Mouse (Mus musculus) embryonic facial prominence, embryonic 10.5 days (tissue): Measurements from ENCODE around the gene Dnajc5. TPM values are rescaled to one million over a fixed set of nuclear protein-coding genes. Genes with fewer than 3 reads are reported as not detected.

Experiments
- DNase-seq: peaks from one replicate; pipeline ENCODE4 v3.0.0-alpha.2; 2017; ENCODE audit warnings: low spot score
- H3K27ac ChIP-seq: fragments of 300-500 bp; sonication (generic); replicated peaks from 2 replicates; pipeline ENCODE4 v1.5.1; 2016; ENCODE audit warnings: mild to moderate bottlenecking
- H3K27me3 ChIP-seq: fragments of 300-500 bp; sonication (generic); replicated peaks from 2 replicates; pipeline ENCODE4 v1.6.1; 2016; ENCODE audit warnings: low read depth, mild to moderate bottlenecking; ENCODE audit not compliant: poor library complexity, severe bottlenecking
- H3K36me3 ChIP-seq: fragments of 300-500 bp; sonication (generic); replicated peaks from 2 replicates; pipeline ENCODE4 v1.6.1; 2016; ENCODE audit warnings: mild to moderate bottlenecking, moderate library complexity
- H3K4me1 ChIP-seq: fragments of 300-500 bp; sonication (generic); 2 replicates; pipeline ENCODE4 v1.6.1; 2016
- H3K4me3 ChIP-seq: fragments of 300-500 bp; sonication (generic); 2 replicates; pipeline ENCODE4 v1.5.1; 2016; ENCODE audit warnings: mild to moderate bottlenecking, moderate library complexity
- H3K9me3 ChIP-seq: fragments of 300-500 bp; sonication (generic); 2 replicates; pipeline ENCODE4 v1.6.1; 2016; ENCODE audit warnings: mild to moderate bottlenecking
- WGBS: fragments of 180-500 bp; shearing (Covaris S2); methylation state at CpG from one replicate; pipeline ENCODE4 v1.1.7; 2016; 5-methylcytosine and 5-hydroxymethylcytosine counted together
- polyA plus RNA-seq: library from polyadenylated mRNA; unstranded; fragments of >200 nt; fragmentation: Nextera tagmentation; extraction: Ambion mirVana; gene quantifications from 2 replicates; pipeline ENCODE4 v1.2.1, GENCODE M21; 2016

Dnajc5 gene
- polyA plus RNA-seq, result 93.3 and 93.4 TPM in 2 replicates

GRCm38 (mm10) chr2:181520118-181520935 is at the start of gene Dnajc5:
Dnajc5 (plus strand) TSS chr2:181520485.
- Histone ChIP-seq H3K27ac (peak within 1 kb of the TSS; percentile 97), H3K27me3 (no peaks in the 10 kb centered on the region), H3K36me3 (peaks cover 47% of the 10 kb centered on the region), H3K9me3 (no peaks in the 10 kb centered on the region), H3K4me3 (peak within 1 kb of the TSS; percentile 97), H3K4me1 (peaks cover 22% of the 10 kb centered on the region)
- under 1% methylated on average over 74 of the region's 74 CpGs for WGBS
- DNase-seq, result peak; percentile 98

DNA sequence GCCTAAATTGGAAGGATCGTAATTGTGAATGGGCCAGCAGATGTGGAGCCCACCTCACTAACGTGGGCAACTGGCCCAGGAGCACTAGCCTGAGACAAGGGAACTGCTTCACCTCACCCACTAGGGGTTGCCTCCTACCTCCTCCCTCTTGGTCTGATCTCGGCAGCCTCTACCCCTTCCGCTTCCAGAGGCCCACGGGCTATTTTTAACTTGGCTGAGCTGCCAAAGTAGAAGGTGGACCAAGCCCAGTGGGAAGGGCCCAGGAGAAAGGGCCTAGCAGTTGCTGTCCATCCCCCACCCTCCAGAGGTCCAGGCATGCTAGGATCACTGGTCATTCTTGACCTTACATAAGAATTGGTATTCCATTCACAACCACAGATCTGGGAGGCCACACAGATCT is 49.0 kb upstream of the Dnajc5 start:
- no peak for DNase-seq
- Histone ChIP-seq H3K27ac (no peak overlapping the region; the same call in 1 of the 2 replicates), H3K36me3 (no peaks in the 10 kb centered on the region), H3K4me3 (no peak overlapping the region), H3K27me3 (no peaks in the 10 kb centered on the region), H3K9me3 (no peaks in the 10 kb centered on the region), H3K4me1 (0 out of 2 replicates have a peak, but pooled peaks cover 4% of the 10 kb centered on the region)
- WGBS, result 58% methylated on average over 5 of the region's 5 CpGs

- Histone ChIP-seq H3K27me3 (no peaks in the 10 kb centered on the region), H3K27ac (no peak overlapping the region), H3K4me3 (no peak overlapping the region), H3K9me3 (no peaks in the 10 kb centered on the region), H3K4me1 (0 out of 2 replicates have a peak, but pooled peaks cover 4% of the 10 kb centered on the region), H3K36me3 (no peaks in the 10 kb centered on the region)
- 49% methylated on average over 1 of the region's 1 CpGs for WGBS
- DNase-seq, result no peak
Measured at GRCm38 (mm10) chr2:181472256-181472827, 47.9 kb upstream of the Dnajc5 start.

DNA sequence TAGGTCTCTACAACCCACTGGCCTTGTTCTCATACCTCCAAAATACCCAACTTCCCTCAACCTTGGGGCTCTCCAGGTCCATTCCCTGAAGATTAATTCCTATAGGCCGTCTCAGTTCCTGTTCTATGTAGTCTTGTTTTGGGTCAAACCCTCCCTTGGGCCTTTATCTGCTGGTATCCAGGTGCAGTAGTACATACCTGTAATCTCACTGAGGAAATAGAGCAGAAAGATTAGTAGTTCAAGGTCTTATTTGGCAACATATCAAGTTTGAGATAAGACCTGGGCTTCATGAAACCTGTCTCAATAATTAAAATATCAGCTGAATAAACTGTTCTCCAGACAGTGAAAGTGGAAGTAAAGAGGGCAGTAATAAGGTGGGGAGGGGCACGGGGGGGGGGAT is 37.2 kb upstream of the Dnajc5 start:
- Histone ChIP-seq H3K4me1 (peaks cover 30% of the 10 kb centered on the region), H3K9me3 (no peaks in the 10 kb centered on the region), H3K27me3 (no peaks in the 10 kb centered on the region), H3K27ac (no peak overlapping the region; the same call in 1 of the 2 replicates), H3K36me3 (no peaks in the 10 kb centered on the region), H3K4me3 (no peak overlapping the region)
- DNase-seq, result no peak
- 54% methylated on average over 2 of the region's 2 CpGs for WGBS

DNA sequence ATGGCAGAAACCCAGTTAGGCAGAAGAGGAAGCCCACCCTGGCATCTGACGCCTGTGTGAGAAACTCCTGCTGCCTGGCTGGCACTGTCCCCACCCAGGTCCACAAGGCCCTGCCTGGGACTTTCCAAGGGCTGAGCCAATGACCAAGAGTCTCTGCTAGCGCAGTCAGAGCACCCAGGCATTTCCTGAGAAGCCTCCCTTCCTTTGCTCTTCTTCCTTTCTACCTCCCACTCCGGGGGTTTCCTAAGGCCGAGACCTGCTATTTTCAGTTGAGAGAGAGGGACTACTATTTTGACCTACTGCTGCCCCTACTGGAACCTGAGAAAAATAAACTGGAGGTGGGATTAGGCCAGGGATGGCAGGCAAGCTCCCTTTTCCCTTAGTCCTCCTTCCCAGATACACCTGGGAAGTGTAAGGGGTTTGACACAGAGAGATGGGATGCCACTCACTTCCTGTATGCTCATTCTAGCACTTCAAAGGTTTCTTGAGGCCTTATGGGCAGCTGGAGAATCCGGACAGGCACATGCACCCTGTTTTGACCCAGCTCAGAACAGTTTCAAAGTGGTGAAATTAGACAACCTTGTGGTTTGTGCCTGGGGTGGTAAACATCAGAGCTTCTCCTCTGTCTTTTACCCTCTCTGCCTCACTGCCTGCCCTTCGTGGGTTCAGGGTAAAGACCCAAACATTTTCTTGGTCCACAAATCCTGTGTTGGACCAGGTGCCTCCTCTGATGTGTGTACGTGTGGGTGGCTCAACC is 36.5 kb upstream of the Dnajc5 start:
- Histone ChIP-seq H3K9me3 (no peaks in the 10 kb centered on the region), H3K27ac (no peak overlapping the region; the same call in 1 of the 2 replicates), H3K4me1 (peaks cover 35% of the 10 kb centered on the region), H3K27me3 (no peaks in the 10 kb centered on the region), H3K36me3 (no peaks in the 10 kb centered on the region), H3K4me3 (0 out of 2 replicates have a peak overlapping the region, but pooled peaks have one; percentile 0)
- 31% methylated on average over 7 of the region's 7 CpGs for WGBS
- DNase-seq, result no peak

- WGBS, result 82% methylated on average over 6 of the region's 6 CpGs
- no peak for DNase-seq
- no peak overlapping the region for H3K4me3 ChIP-seq
- peaks cover 37% of the 10 kb centered on the region for H3K4me1 ChIP-seq
- H3K27ac ChIP-seq, result no peak overlapping the region; the same call in 1 of the 2 replicates
- no peaks in the 10 kb centered on the region for H3K36me3 ChIP-seq
- no peaks in the 10 kb centered on the region for H3K27me3 ChIP-seq
- no peaks in the 10 kb centered on the region for H3K9me3 ChIP-seq
Measured at GRCm38 (mm10) chr2:181484456-181485233, 35.6 kb upstream of the Dnajc5 start.

DNA sequence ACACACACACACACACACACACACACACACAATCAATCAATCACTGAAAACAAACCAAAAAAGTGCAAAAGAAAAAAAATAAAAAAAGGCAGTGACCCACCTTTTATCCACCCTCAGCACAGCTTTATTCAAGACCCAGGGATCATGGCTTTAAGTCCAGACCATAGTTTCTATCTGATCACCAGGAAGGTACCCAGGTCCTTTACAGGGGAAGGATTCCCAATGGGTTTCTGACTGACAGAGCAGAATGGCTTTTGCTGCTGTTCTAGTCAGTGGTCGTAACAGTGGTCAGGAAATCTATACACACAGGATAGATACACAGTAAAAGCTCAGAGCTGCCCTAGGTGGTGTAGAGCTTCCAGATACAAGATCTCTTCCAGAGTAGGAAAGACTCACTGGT is 34.5 kb upstream of the Dnajc5 start:
- no peak for DNase-seq
- peak overlapping the region; percentile 35; the same call in 1 of the 2 replicates for H3K27ac ChIP-seq
- 29% methylated on average over 1 of the region's 1 CpGs for WGBS
- H3K4me3 ChIP-seq, result no peak overlapping the region
- no peaks in the 10 kb centered on the region for H3K27me3 ChIP-seq
- H3K36me3 ChIP-seq, result no peaks in the 10 kb centered on the region
- H3K9me3 ChIP-seq, result no peaks in the 10 kb centered on the region
- peaks cover 37% of the 10 kb centered on the region for H3K4me1 ChIP-seq

DNA sequence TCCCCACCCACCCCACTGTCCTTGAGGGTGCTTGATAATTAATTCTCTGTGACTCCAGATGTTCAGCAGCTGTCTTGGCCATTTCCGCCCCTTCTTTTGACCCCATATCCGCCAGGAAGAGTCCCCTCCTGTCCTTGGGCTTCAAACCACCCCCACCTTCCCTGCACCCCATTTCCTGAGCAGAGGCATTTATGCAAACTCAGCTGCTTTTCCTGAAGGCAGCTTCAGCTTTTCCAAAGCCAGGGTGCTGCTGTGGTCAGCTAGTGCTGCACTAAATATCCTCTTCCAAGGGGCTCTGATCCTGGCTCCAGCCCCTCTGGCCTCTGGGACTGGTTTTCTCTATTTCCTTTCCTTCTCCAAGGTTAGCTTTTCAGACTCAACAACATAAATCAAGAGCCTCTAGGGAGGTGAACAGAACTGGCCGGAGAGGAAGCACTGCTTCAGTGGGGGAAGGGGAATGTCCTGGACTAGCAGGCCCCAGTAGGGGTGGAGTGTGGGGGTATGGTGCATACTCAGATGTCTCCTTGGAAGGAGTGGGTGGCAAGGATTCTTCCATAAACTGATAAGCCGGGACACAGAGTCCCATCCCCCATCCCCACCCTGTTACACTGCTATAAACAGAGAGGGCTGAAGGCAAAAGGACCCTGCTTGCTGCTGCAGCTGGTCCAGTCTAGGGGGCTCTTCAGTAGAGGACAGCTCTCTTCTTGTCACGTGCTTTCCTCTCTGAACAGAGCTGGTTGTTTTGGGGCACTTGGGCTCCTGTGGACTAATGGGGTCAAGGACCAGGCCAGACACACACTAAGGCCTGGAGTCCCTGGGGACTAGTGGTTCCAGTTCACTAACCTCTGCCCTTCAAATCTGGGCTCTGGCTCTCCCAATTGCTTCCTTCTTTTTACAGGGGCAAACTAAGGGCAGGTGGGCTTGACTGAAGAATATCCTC is 32.7 kb upstream of the Dnajc5 start:
- H3K9me3 ChIP-seq, result no peaks in the 10 kb centered on the region
- H3K36me3 ChIP-seq, result no peaks in the 10 kb centered on the region
- WGBS, result 20% methylated on average over 5 of the region's 5 CpGs
- no peaks in the 10 kb centered on the region for H3K27me3 ChIP-seq
- peak overlapping the region; percentile 16; the same call in 1 of the 2 replicates for H3K4me3 ChIP-seq
- DNase-seq, result peak; percentile 51
- H3K4me1 ChIP-seq, result peaks cover 37% of the 10 kb centered on the region
- peak overlapping the region; percentile 77 for H3K27ac ChIP-seq

DNA sequence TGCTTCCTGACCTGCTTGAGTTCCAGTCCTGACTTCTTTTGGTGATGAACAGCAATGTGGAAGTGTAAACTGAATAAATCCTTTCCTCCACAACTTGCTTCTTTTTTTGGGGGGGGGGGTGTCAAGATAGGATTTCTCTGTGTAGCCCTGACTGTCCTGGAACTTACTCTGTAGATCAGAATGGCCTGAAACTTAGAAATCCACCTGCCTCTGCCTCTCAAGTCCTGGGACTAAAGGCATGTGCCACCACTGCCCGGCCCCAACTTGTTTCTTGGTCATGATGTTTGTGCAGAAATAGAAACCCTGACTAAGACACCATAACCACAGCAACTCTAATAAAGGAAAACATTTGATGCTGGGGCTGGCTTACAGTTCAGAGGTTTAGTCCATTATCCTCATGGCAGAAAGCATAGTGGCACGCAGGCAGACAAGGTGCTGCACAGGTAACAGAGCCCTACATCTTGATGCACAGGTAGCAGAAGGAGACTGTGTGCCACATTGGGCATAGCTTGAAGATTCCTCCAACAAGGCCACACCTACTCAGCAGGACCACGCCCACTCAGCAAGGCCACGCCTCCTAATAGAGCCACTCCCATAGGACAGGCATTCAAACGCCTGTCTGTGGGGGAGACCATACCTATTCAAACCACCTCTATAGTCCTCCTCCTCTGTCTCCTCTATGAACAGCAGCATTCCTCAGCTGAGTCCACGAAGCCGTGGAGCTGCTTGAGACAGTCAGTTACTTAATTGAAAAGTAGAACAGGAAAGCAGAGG is 28.7 kb upstream of the Dnajc5 start:
- no peak for DNase-seq
- H3K36me3 ChIP-seq, result no peaks in the 10 kb centered on the region
- 31% methylated on average over 7 of the region's 7 CpGs for WGBS

DNA sequence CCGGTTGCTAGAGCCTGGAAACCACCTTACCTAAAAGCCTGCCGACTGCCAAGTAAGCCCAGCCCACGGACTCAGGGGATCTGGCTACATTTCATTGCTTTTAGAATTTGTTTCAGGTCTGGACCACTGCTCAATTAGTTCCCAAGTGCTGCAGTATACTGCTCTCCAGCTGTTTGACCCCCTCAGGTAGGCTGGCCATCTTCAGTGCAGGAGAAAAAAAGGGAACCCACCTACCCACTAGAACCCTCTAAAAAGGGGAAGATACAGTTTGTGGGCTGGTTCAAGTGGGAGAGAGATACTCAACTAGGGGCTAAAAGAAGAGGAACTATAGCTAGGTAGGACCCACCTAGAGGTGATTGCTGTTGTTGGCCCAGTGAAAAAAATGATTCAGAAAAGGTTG is 28.1 kb upstream of the Dnajc5 start:
- DNase-seq, result no peak
- Histone ChIP-seq H3K27me3 (no peaks in the 10 kb centered on the region), H3K4me1 (peaks cover 23% of the 10 kb centered on the region), H3K36me3 (no peaks in the 10 kb centered on the region), H3K4me3 (no peak overlapping the region), H3K9me3 (no peaks in the 10 kb centered on the region), H3K27ac (no peak overlapping the region)
- 54% methylated on average over 3 of the region's 3 CpGs for WGBS

More for the DNA sequence above, 28.7 kb upstream of the Dnajc5 start:
- Histone ChIP-seq H3K27me3 (no peaks in the 10 kb centered on the region), H3K27ac (no peak overlapping the region), H3K4me3 (no peak overlapping the region), H3K4me1 (peaks cover 27% of the 10 kb centered on the region), H3K9me3 (no peaks in the 10 kb centered on the region)
